Mouse (Mus musculus) ES-Bruce4 (cell line): Measurements from ENCODE around the gene A530084C06Rik.

Experiments
- CTCF ChIP-seq: IDR thresholded peaks from one replicate; pipeline ENCODE4 v1.8.1; 2011; ENCODE audit warnings: low read depth, low read length
- EP300 ChIP-seq: IDR thresholded peaks from 2 replicates; pipeline ENCODE4 v1.6.1; 2011; ENCODE audit warnings: low read depth, low read length; ENCODE audit not compliant: insufficient read depth
- POLR2A ChIP-seq: IDR thresholded peaks from one replicate; pipeline ENCODE4 v1.8.1; 2011; ENCODE audit warnings: low read length; ENCODE audit not compliant: insufficient read depth

- TF ChIP-seq CTCF (no peak), POLR2A (no peak), EP300 (no peak)
Measured at GRCm38 (mm10) chr13:31547204-31547603, 11.9 kb downstream of the A530084C06Rik start.
